Mouse (Mus musculus) limb, embryonic 11.5 days (tissue): Measurements from ENCODE around the gene Pigb. TPM values are rescaled to one million over a fixed set of nuclear protein-coding genes. Genes with fewer than 3 reads are reported as not detected.

ENCODE experiments used
- ATAC-seq: fragments of 200-750 bp; cut with Nextera tagmentation; 2 replicates; pipeline ENCODE4 v1.8.0; 2017; ENCODE audit warnings: low read depth; ENCODE audit not compliant: insufficient number of reproducible peaks, low FRiP score, low TSS enrichment
- DNase-seq: peaks from one replicate; pipeline ENCODE4 v3.0.0-alpha.2; 2015; ENCODE audit warnings: low spot score
- H3K27ac ChIP-seq: fragments of 300-500 bp; sonication (generic); replicated peaks from 2 replicates; pipeline ENCODE4 v1.5.1; 2014; ENCODE audit warnings: low read depth, mild to moderate bottlenecking, low read length
- H3K27me3 ChIP-seq: fragments of 300-500 bp; sonication (generic); 2 replicates; pipeline ENCODE4 v1.6.1; 2014; ENCODE audit warnings: mild to moderate bottlenecking, low read length, mixed read lengths; ENCODE audit not compliant: control insufficient read depth, insufficient read depth
- H3K36me3 ChIP-seq: fragments of 300-500 bp; sonication (generic); 2 replicates; pipeline ENCODE4 v1.6.1; 2014; ENCODE audit warnings: mild to moderate bottlenecking, low read length, moderate library complexity, mixed read lengths; ENCODE audit not compliant: control insufficient read depth, insufficient read depth
- H3K4me1 ChIP-seq: fragments of 300-500 bp; sonication (generic); 2 replicates; pipeline ENCODE4 v1.6.1; 2014; ENCODE audit warnings: low read length, mixed read lengths; ENCODE audit not compliant: control insufficient read depth, insufficient read depth
- H3K4me2 ChIP-seq: fragments of 300-500 bp; sonication (generic); 2 replicates; pipeline ENCODE4 v1.6.1; 2014; ENCODE audit warnings: low read depth, mild to moderate bottlenecking, moderate library complexity; ENCODE audit not compliant: severe bottlenecking
- H3K4me3 ChIP-seq: fragments of 300-500 bp; sonication (generic); 2 replicates; pipeline ENCODE4 v1.5.1; 2014; ENCODE audit warnings: low read depth, low read length
- H3K9ac ChIP-seq: fragments of 300-500 bp; sonication (generic); 2 replicates; pipeline ENCODE4 v1.6.1; 2014; ENCODE audit warnings: mild to moderate bottlenecking, low read length
- H3K9me3 ChIP-seq: fragments of 300-500 bp; sonication (generic); 2 replicates; pipeline ENCODE4 v1.6.1; 2016; ENCODE audit warnings: low read length; ENCODE audit not compliant: control insufficient read depth
- WGBS: fragments of 180-500 bp; shearing (Covaris S2); extraction: QIAGEN DNeasy Blood & Tissue Kit; methylation state at CpG from one replicate; pipeline ENCODE4 v1.1.7; 2014; 5-methylcytosine and 5-hydroxymethylcytosine counted together
- polyA plus RNA-seq: library from polyadenylated mRNA; unstranded; fragments of >200 nt; fragmentation: Nextera tagmentation; extraction: Ambion mirVana; gene quantifications from 2 replicates; pipeline ENCODE4 v1.2.1, GENCODE M21; 2014

The Pigb gene
- polyA plus RNA-seq, 1 experiment from 2014 or later, result 16.6 TPM

DNA sequence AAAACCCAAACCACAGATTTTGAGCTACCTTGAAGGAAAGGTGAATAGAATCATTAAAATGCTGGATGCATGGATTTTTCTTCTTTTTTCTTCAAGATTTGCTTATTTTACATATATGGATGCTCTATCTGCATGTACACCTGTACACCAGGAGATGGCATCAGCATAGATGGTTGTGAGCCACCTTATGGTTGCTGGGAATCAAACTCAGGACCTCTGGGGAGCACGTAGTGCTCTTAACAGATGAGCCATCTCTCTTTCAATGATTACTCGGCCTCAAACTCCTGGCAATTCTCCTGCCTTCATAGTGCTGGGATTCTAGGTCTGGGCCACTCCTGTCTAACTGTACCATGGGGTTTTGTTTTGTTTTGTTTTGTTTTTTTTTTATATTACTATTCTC, 57.1 kb downstream of the Pigb start:
- 77% methylated on average over 2 of the region's 2 CpGs for WGBS
- no peaks in the 10 kb centered on the region for H3K9me3 ChIP-seq
- H3K9ac ChIP-seq, result no peak overlapping the region
- no peak for ATAC-seq
- H3K4me3 ChIP-seq, result no peak overlapping the region
- no peak for DNase-seq
- H3K4me2 ChIP-seq, result no peak overlapping the region
- no peaks in the 10 kb centered on the region for H3K36me3 ChIP-seq
- H3K27me3 ChIP-seq, result no peaks in the 10 kb centered on the region
- 0 out of 2 replicates have a peak, but pooled peaks cover 4% of the 10 kb centered on the region for H3K4me1 ChIP-seq
- H3K27ac ChIP-seq, result no peak overlapping the region

GRCm38 (mm10) chr9:72975242-72975641, 64.9 kb downstream of the Pigb start:
- H3K9me3 ChIP-seq, result no peaks in the 10 kb centered on the region
- H3K27ac ChIP-seq, result no peak overlapping the region
- no peaks in the 10 kb centered on the region for H3K4me1 ChIP-seq
- DNase-seq, result no peak
- WGBS, result 92% methylated on average over 1 of the region's 1 CpGs
- H3K27me3 ChIP-seq, result no peaks in the 10 kb centered on the region
- H3K4me3 ChIP-seq, result no peak overlapping the region
- H3K4me2 ChIP-seq, result no peak overlapping the region
- no peak overlapping the region for H3K9ac ChIP-seq
- no peaks in the 10 kb centered on the region for H3K36me3 ChIP-seq
- ATAC-seq, result no peak

DNA sequence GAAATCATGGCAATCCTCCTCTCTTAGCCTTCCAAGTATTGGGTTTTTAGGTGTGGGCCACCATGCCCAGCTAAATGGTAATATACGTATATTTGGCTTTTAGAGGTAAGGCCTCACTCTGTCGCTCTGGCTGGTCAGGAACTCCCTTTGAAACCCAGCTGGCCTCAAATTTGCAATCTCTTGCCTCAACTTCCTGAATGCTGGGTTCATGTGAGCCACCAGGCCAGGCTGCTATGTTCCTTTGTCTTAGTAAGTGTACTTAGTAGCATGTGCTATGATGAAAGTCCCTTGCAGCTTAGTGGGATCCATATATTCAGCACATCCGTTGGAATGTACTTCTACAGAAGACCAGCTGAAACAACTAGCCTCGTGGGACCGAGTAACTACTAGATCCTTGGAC, 65.4 kb downstream of the Pigb start:
- no peak overlapping the region for H3K9ac ChIP-seq
- 94% methylated on average over 5 of the region's 5 CpGs for WGBS
- no peaks in the 10 kb centered on the region for H3K4me1 ChIP-seq
- no peaks in the 10 kb centered on the region for H3K27me3 ChIP-seq
- no peaks in the 10 kb centered on the region for H3K9me3 ChIP-seq
- H3K36me3 ChIP-seq, result no peaks in the 10 kb centered on the region
- H3K4me2 ChIP-seq, result no peak overlapping the region
- ATAC-seq, result no peak
- no peak overlapping the region for H3K27ac ChIP-seq
- DNase-seq, result no peak
- H3K4me3 ChIP-seq, result no peak overlapping the region

DNA sequence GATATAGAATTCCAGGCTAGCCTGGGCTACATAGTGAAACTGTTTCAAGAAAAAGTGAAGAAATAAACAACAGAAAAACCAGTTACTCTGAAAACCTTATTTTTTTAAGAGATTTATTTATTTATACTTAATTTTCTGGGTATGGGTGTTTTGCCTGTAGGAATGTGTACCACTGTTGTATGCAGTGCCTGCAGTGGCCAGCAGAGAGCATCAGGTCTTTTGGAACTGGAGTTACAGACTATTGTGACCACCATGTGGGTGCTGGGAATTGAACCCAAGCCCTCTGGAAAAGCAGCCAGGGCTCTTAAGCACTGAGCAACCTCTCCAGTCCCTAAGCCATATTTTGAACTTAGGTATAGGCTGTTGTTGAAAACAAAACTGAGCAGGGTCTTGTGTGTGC, 67.2 kb downstream of the Pigb start:
- ATAC-seq, result no peak
- no peak overlapping the region for H3K9ac ChIP-seq
- DNase-seq, result no peak
- H3K4me3 ChIP-seq, result no peak overlapping the region
- no peak overlapping the region for H3K4me2 ChIP-seq
- H3K27me3 ChIP-seq, result no peaks in the 10 kb centered on the region
- H3K27ac ChIP-seq, result no peak overlapping the region
- no peaks in the 10 kb centered on the region for H3K4me1 ChIP-seq
- H3K9me3 ChIP-seq, result no peaks in the 10 kb centered on the region
- no peaks in the 10 kb centered on the region for H3K36me3 ChIP-seq

DNA sequence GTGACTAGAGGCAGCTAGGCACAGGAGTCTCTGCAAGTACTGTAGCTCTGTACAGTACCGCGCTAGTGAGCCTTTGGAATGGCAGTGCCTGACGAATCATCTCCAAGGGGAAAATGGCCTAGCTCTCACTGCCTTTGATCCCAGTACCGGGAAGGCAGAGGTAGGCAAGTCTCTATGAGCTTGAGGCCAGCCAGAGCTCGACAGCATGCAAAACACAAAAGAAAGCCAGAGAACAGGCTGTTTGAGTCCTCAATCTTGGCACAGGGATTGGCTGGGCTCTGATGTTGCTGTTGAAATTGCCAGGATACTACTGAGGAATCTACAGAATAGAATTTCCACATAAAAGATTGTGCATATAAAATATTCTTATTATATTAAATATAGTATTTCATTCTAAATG, 67.7 kb downstream of the Pigb start:
- no peaks in the 10 kb centered on the region for H3K9me3 ChIP-seq
- no peaks in the 10 kb centered on the region for H3K27me3 ChIP-seq
- no peaks in the 10 kb centered on the region for H3K4me1 ChIP-seq
- H3K9ac ChIP-seq, result no peak overlapping the region
- 90% methylated on average over 5 of the region's 5 CpGs for WGBS
- H3K36me3 ChIP-seq, result no peaks in the 10 kb centered on the region
- H3K4me3 ChIP-seq, result no peak overlapping the region
- no peak overlapping the region for H3K27ac ChIP-seq
- H3K4me2 ChIP-seq, result no peak overlapping the region
- DNase-seq (no peak), ATAC-seq (no peak)

- H3K27me3 ChIP-seq, result no peaks in the 10 kb centered on the region
- DNase-seq (no peak), ATAC-seq (no peak)
- H3K27ac ChIP-seq, result no peak overlapping the region
- H3K9me3 ChIP-seq, result no peaks in the 10 kb centered on the region
- H3K4me1 ChIP-seq, result no peaks in the 10 kb centered on the region
- H3K36me3 ChIP-seq, result no peaks in the 10 kb centered on the region
- H3K4me2 ChIP-seq, result no peak overlapping the region
- H3K9ac ChIP-seq, result no peak overlapping the region
- H3K4me3 ChIP-seq, result no peak overlapping the region
- 70% methylated on average over 7 of the region's 7 CpGs for WGBS
These were observed 70.3 kb downstream of the Pigb start for GRCm38 (mm10) chr9:72969874-72970273.

DNA sequence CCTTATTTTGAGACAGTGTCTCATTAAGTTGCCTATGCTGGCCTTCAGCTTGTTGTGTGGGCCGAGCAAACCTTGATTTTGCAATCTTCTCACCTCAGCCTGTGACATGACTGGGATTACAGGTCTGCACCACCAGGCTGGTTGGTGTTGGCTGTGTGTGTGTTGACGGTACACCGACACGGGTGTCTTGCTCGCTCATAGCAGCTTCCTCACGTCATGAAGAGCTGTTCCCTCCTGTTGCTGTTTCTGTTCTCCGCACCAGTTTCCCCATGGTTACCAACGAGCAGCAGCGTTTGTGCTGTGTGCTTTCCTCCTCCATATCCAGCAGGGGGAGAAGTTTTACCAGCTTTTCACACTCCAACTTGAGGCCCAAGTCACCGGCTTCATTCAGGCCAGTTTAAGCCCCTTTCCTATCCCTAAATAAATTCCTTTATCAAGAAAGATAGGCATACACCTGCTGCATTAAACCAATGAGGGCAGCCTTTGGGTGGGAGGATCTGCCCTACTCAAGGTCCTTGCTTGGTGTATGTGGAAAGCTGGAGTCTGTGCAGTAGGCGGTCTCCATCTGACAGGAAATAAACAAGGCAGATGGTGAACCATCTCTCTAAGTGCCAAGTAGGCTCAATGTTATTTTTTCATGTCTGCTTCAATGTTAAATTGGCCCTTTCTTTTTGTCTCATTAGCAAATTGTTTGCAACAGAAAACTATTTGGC, 71.7 kb downstream of the Pigb start:
- Histone ChIP-seq H3K4me1 (no peaks in the 10 kb centered on the region), H3K9ac (no peak overlapping the region), H3K4me2 (no peak overlapping the region), H3K36me3 (no peaks in the 10 kb centered on the region), H3K27me3 (no peaks in the 10 kb centered on the region), H3K27ac (no peak overlapping the region), H3K4me3 (no peak overlapping the region), H3K9me3 (no peaks in the 10 kb centered on the region)
- WGBS, result 37% methylated on average over 11 of the region's 11 CpGs
- DNase-seq, result peak; percentile 31
- no peak for ATAC-seq

- H3K4me1 ChIP-seq, result peaks cover 2% of the 10 kb centered on the region; the same call in 1 of the 2 replicates
- H3K4me2 ChIP-seq, result no peak overlapping the region
- H3K4me3 ChIP-seq, result no peak overlapping the region
- ATAC-seq (no peak), DNase-seq (no peak)
- no peaks in the 10 kb centered on the region for H3K36me3 ChIP-seq
- H3K9ac ChIP-seq, result no peak overlapping the region
- no peaks in the 10 kb centered on the region for H3K9me3 ChIP-seq
- H3K27me3 ChIP-seq, result no peaks in the 10 kb centered on the region
- WGBS, result 84% methylated on average over 15 of the region's 15 CpGs
- H3K27ac ChIP-seq, result no peak overlapping the region
These were observed 78.2 kb downstream of the Pigb start for GRCm38 (mm10) chr9:72961959-72962358.

GRCm38 (mm10) chr9:72961346-72961745, 78.8 kb downstream of the Pigb start:
- no peak overlapping the region for H3K4me3 ChIP-seq
- peaks cover 2% of the 10 kb centered on the region; the same call in 1 of the 2 replicates for H3K4me1 ChIP-seq
- H3K9me3 ChIP-seq, result no peaks in the 10 kb centered on the region
- no peak overlapping the region for H3K27ac ChIP-seq
- H3K9ac ChIP-seq, result no peak overlapping the region
- H3K4me2 ChIP-seq, result no peak overlapping the region
- DNase-seq, result no peak
- WGBS, result 66% methylated on average over 8 of the region's 8 CpGs
- no peak for ATAC-seq
- no peaks in the 10 kb centered on the region for H3K27me3 ChIP-seq
- H3K36me3 ChIP-seq, result no peaks in the 10 kb centered on the region
